ENCODE assay signal across 22 mouse cellular contexts in genomic region chr10:21019746-21020145, GRCm38 (mm10).
DNase-seq lines count a peak whose midpoint lies in the region; ATAC-seq and TF ChIP-seq lines count a peak whose summit lies in the region.
"Had no signal": no experiment of that assay in that cellular context is flagged by ENCODE, and none has a peak within 500 bp of the region (broad histone marks: within the 10 kb centered on the region; RNA-seq: fewer than 3 reads in every experiment).

No protein-coding gene starts in this region.

- H3K27ac ChIP-seq in CH12.LX (ENCODE audit: insufficient read depth, low read depth): peak overlapping the region; percentile 7; the same call in 1 of the 2 replicates
- no peak overlapping the region for H3K27ac ChIP-seq in stomach, postnatal 0 days (replicated peaks)
- H3K27ac ChIP-seq in hindbrain, postnatal 0 days: no peak overlapping the region

- ATAC-seq in frontal cortex, adult (ENCODE audit: low TSS enrichment): peak; percentile 65
- ATAC-seq in megakaryocyte, adult 5-6 weeks (ENCODE audit: poor library complexity, severe bottlenecking): no peak
- peak; percentile 35; the same call in 1 of the 2 replicates for ATAC-seq in stomach, postnatal 0 days (ENCODE audit: low FRiP score, low TSS enrichment)
- no peak for ATAC-seq in hindbrain, postnatal 0 days
- ATAC-seq: activated CD4-positive, CD25-positive, alpha-beta regulatory T cell, adult 4 months; CD4-positive, CD25-positive, alpha-beta regulatory T cell, adult 4 months; Patski had no signal

- TF ChIP-seq POLR2A in CH12.LX (IDR thresholded peaks at IDR 0.05; ENCODE audit: low read depth, low read length): no peak

- no peaks in the 10 kb centered on the region for H3K9me3 ChIP-seq in megakaryocyte, embryonic 14.5 days
- H3K9me3 ChIP-seq in CH12.LX (replicated peaks; ENCODE audit: low read length): no peaks in the 10 kb centered on the region
- H3K9me3 ChIP-seq in stomach, postnatal 0 days (ENCODE audit: control insufficient read depth, low read length): no peaks in the 10 kb centered on the region
- no peaks in the 10 kb centered on the region for H3K9me3 ChIP-seq in hindbrain, postnatal 0 days (ENCODE audit: low read length)
- H3K9me3 ChIP-seq: G1E had no signal

- WGBS in stomach, postnatal 0 days: 62% methylated on average over 7 of the region's 7 CpGs
- WGBS in hindbrain, postnatal 0 days: 79% methylated on average over 7 of the region's 7 CpGs

- H3K79me2 ChIP-seq in CH12.LX (replicated peaks; ENCODE audit: control insufficient read depth, extremely low read depth, insufficient read depth, poor library complexity, severe bottlenecking): no peaks in the 10 kb centered on the region

- dilution Hi-C loops in CH12.LX (cut with MboI; ENCODE audit: extremely low pct_ligation_motif_present, extremely low pct_unique_long_range_greater_than_20kb, low sequenced_read_pairs): no loop called here

- H3K4me2 ChIP-seq in CH12.LX (ENCODE audit: insufficient read depth, low read depth, poor library complexity, severe bottlenecking): peak overlapping the region; percentile 1; the same call in 1 of the 2 replicates
- H3K4me2 ChIP-seq in stomach, postnatal 0 days (replicated peaks; ENCODE audit: low read depth): no peak overlapping the region
- no peak overlapping the region for H3K4me2 ChIP-seq in hindbrain, postnatal 0 days (ENCODE audit: low read depth, low read length)

- TF ChIP-seq CTCF in CH12.LX (conservative IDR thresholded peaks at IDR 0.05 in 1 of 2, IDR thresholded peaks at IDR 0.05 in 1 of 2; ENCODE audit: low read depth in 2 of 2, low read length in 2 of 2): no peak
- no peak for TF ChIP-seq CTCF in stomach, postnatal 0 days (IDR thresholded peaks at IDR 0.05; ENCODE audit: low read depth)
- TF ChIP-seq CTCF in hindbrain, postnatal 0 days (IDR thresholded peaks at IDR 0.05; ENCODE audit: low read depth): no peak

- peak overlapping the region; percentile 3 for H3K4me3 ChIP-seq in megakaryocyte, embryonic 14.5 days (replicated peaks)
- no peak overlapping the region for H3K4me3 ChIP-seq in CH12.LX (replicated peaks in 1 of 3; ENCODE audit: low read depth in 2 of 3, low read length in 2 of 3, poor library complexity in 1 of 3)
- H3K4me3 ChIP-seq in stomach, postnatal 0 days (ENCODE audit: low read depth, low read length): no peak overlapping the region
- H3K4me3 ChIP-seq in hindbrain, postnatal 0 days (ENCODE audit: low read length): no peak overlapping the region

- peaks cover 4% of the 10 kb centered on the region for H3K36me3 ChIP-seq in megakaryocyte, embryonic 14.5 days (replicated peaks; ENCODE audit: low read length)
- no peaks in the 10 kb centered on the region for H3K36me3 ChIP-seq in CH12.LX (replicated peaks in 1 of 2; ENCODE audit: control insufficient read depth in 1 of 2, insufficient read depth in 1 of 2, low read length in 1 of 2)
- H3K36me3 ChIP-seq in stomach, postnatal 0 days (ENCODE audit: control insufficient read depth, insufficient read depth, low read length): no peaks in the 10 kb centered on the region
- peaks cover 4% of the 10 kb centered on the region; the same call in 1 of the 2 replicates for H3K36me3 ChIP-seq in hindbrain, postnatal 0 days (ENCODE audit: insufficient read depth, low read length)

- no peak for DNase-seq in frontal cortex, adult 2 months (ENCODE audit: extremely low spot score in 1 of 2, low spot score in 1 of 2)
- DNase-seq in CH12.LX (ENCODE audit: extremely low read depth): no peak
- DNase-seq in stomach, postnatal 0 days (ENCODE audit: low spot score): no peak
- no peak for DNase-seq in hindbrain, postnatal 0 days (ENCODE audit: low spot score)
- no peak for DNase-seq in urinary bladder, adult 18-20 months (ENCODE audit: low spot score in 2 of 2)
- DNase-seq: adrenal gland, adult 2 months; adrenal gland, adult 8-10 months; adrenal gland, postnatal 10 days; adrenal gland, postnatal 14 days; adrenal gland, postnatal 25 days; adrenal gland, postnatal 36 days; B cell, adult 2 months; cerebellum, adult 11 months; cerebellum, adult 11-12 months; cerebellum, adult 18-20 months had no signal

- in situ Hi-C loops in CH12.LX (cut with MboI; ENCODE audit: low pct_ligation_motif_present, low pct_unique_long_range_greater_than_20kb, low sequenced_read_pairs): loop anchor here (10.0 kb wide), 1 partner anchor 165 kb away; no protein-coding TSS in a partner anchor

- no peaks in the 10 kb centered on the region for H3K27me3 ChIP-seq in megakaryocyte, embryonic 14.5 days (replicated peaks)
- no peaks in the 10 kb centered on the region for H3K27me3 ChIP-seq in CH12.LX (replicated peaks)
- no peaks in the 10 kb centered on the region for H3K27me3 ChIP-seq in stomach, postnatal 0 days (ENCODE audit: control insufficient read depth, insufficient read depth, low read length)
- no peaks in the 10 kb centered on the region for H3K27me3 ChIP-seq in hindbrain, postnatal 0 days (ENCODE audit: insufficient read depth, low read length)
- H3K27me3 ChIP-seq: Patski had no signal

- no peak for TF ChIP-seq RAD21 in CH12.LX (IDR thresholded peaks at IDR 0.05; ENCODE audit: low read depth, low read length)

- no peak for TF ChIP-seq EP300 in CH12.LX (IDR thresholded peaks at IDR 0.05; ENCODE audit: low read length)
- TF ChIP-seq EP300 in stomach, postnatal 0 days (optimal IDR thresholded peaks at IDR 0.05): no peak

- H3K4me1 ChIP-seq in megakaryocyte, embryonic 14.5 days: peaks cover 16% of the 10 kb centered on the region
- peaks cover 13 to 55% of the 10 kb centered on the region in 2 experiments for H3K4me1 ChIP-seq in CH12.LX (ENCODE audit: control insufficient read depth in 1 of 2, insufficient read depth in 2 of 2)
- H3K4me1 ChIP-seq in stomach, postnatal 0 days (replicated peaks; ENCODE audit: control insufficient read depth, insufficient read depth): no peaks in the 10 kb centered on the region
- no peaks in the 10 kb centered on the region for H3K4me1 ChIP-seq in hindbrain, postnatal 0 days (ENCODE audit: insufficient read depth, low read length)

- no peak overlapping the region for H3K9ac ChIP-seq in CH12.LX (ENCODE audit: insufficient read depth, low read depth)
- H3K9ac ChIP-seq in stomach, postnatal 0 days (ENCODE audit: low read length): no peak overlapping the region
- no peak overlapping the region for H3K9ac ChIP-seq in hindbrain, postnatal 0 days (replicated peaks; ENCODE audit: low read length)

TF ChIP-seq in CH12.LX, 34 proteins besides CTCF, POLR2A, EP300 and RAD21:
- no peak for TF ChIP-seq IRF4 (IDR thresholded peaks at IDR 0.05; ENCODE audit: low read depth, low read length)
- TF ChIP-seq GABPA (IDR thresholded peaks at IDR 0.05; ENCODE audit: insufficient replicate concordance, low read depth, low read length): no peak
- no peak for TF ChIP-seq MXI1 (IDR thresholded peaks at IDR 0.05; ENCODE audit: low read depth, low read length)
- no peak for TF ChIP-seq KAT2A (IDR thresholded peaks at IDR 0.05; ENCODE audit: insufficient replicate concordance, low read length)
- TF ChIP-seq MAFK (IDR thresholded peaks at IDR 0.05; ENCODE audit: insufficient replicate concordance, low read length): no peak
- no peak for TF ChIP-seq TBP (conservative IDR thresholded peaks at IDR 0.05; ENCODE audit: low read depth, low read length)
- peak; percentile 63 for TF ChIP-seq NRF1 (IDR thresholded peaks at IDR 0.05; ENCODE audit: low read depth, low read length)
- no peak for TF ChIP-seq MAX (IDR thresholded peaks at IDR 0.05; ENCODE audit: low read length)
TF ChIP-seq in CH12.LX: peak in this region for 1.

Comparison
In these comparisons a context has a peak if more than half of its experiments do, and no peak if none do; other contexts are left out.
1. ATAC-seq: peak in frontal cortex, adult (single experiment) and stomach, postnatal 0 days (single experiment); none in megakaryocyte, adult 5-6 weeks (single experiment) and hindbrain, postnatal 0 days (single experiment).